Mouse (Mus musculus) MEL-GATA-1-ER (cell line): ENCODE data around the gene Ncoa1.
"Not testable (repeated sequence)": the region's sequence is repeated elsewhere in the genome, so short reads cannot be mapped to it uniquely, and the experiment has no call there.

Source experiments
- DNase-seq: peaks from one replicate; pipeline ENCODE4 v3.0.0-alpha.2; 2012; ENCODE audit warnings: low read depth; ENCODE audit errors: extremely low read depth

Gene Ncoa1

DNA sequence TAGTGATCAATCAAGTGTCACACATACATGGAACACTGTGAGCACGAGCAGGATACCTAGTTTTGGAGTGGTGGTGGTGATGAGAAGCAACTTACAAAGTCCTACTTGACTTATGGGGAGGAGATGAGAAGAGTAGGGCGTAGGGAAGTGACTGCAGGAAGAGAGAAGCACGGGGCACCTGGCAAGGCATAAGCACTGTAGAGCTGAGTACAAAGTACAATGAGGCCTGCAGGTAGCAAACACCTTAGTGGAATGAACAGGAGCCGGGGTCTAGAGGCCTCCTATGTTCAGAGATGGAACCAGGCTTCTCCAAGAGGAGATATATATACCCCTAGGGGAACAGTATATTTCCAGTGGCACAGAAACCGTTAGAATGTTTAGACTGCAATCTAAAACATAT, 153.4 kb downstream of the Ncoa1 start:
- no peak for DNase-seq

DNA sequence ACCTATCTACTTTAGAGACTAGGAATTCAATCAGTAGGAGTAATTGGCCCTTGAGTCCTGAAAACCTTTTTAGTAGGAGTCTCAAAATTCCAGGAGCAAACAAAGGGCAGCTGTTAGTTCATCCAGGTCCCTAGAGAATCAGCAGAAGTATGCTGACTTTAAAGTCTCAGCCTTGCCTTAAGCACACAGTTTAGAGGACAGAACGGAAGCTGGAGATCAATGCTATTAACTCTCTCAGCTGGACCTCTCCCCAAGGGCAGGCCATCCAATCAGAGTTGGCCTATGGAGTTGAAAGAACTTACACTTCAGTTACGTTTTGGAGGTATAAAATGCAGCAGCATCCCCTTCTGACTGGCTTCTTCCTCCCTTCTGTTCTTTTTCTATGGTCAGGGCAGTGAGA, 154.8 kb downstream of the Ncoa1 start:
- no peak for DNase-seq

DNA sequence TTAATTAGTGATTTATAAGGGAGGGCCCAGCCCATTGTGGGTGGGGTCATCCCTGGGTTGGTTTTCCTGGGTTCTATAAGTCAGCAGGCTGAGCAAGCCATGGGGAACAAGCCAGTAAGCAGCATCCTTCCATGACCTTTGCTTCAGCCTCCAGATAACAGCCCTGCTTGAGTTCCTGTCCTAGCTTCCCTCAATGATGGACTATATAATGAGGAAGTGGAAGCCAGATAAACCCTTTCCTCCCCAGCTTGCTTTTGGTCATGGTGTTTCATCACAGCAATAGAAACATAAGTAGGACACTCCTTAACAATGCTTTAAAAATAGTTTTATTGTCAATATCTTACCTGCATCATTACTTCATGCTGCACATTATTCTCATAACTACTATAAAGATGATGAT, 163.2 kb downstream of the Ncoa1 start:
- DNase-seq, result peak; percentile 33

DNA sequence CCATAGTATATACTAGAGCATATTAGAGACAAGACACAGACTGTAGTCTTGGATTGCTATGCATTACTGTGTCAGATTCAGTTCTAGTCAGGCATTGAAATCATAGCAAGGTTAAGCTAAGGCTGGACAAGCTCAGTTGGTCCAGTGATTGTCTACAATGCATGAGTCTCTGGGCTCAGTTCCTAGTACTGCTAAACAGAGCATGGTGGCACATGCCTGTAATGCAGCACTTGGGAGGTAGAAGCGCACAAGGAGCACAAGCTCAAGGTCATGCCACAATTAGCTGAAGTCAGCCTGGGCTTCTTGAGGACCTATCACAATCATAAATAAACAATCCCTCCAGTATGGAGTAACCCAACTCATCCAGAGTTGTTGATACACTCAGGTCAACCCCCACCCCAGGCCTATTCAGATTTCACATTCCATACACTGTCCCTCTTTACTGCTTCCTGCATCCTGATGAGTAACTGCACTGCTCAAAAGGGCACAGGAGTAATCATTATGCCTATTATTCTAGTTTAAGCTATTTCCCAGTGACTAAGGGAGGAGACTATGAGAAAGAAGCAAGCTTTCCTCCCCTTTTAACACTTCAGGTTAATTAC, 170.2 kb downstream of the Ncoa1 start:
- no peak for DNase-seq

DNA sequence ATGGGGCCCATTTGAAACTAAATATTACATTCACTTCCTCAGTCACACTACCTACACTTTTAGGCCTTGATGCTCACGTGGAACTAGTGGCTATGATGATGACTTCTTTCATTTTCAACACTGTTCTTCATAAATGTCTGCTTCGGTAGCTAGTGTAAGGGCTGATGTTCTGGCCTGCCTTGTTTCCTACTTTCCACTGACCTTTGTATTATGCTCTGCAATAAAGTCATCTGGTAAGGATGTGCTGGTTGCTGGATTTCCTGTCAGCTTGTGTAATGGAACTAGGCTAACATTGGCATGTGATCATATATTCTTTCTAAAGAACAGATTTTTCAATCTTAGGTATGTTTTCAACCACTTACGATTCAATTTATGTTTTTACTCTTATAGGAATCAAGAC, 177.7 kb downstream of the Ncoa1 start:
- no peak for DNase-seq

DNA sequence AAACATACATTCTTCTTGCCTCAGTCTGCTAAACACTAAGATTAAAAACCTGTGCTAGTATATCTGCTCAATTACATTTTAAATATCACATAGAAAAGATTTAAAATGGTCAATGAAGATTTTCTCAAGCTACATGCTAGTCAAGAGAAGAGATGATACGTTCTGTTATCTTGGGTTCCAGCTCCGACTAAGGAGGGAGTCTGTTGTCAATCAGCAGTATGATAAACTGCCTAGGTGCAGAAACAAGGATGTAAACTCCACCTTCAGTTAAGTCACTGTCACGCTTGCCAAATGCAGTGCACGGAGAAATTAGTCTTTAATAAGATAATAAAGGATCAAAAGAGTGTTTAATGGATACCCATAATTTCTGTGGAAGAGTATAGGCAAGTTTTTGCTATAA, 178.4 kb downstream of the Ncoa1 start:
- DNase-seq, result no peak

DNA sequence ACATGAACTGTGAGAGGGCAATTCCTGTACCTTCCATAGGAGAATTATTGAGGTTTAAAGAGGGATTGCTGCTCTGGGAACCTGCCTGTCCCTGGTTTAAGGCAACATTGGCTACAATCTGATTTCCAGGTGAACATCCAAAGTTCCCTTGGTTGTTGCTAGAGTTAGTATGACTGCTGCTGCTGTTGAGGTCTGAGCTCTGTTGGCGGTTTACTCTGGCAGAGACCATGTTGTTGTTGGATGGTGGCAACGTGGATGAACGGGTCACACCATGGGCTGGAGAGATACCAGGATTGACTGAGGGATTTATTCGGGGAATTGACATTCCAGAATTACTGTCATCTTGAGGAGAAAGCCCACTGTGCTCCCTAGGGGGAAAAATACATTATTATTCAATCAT, 181.1 kb downstream of the Ncoa1 start:
- no peak for DNase-seq

DNA sequence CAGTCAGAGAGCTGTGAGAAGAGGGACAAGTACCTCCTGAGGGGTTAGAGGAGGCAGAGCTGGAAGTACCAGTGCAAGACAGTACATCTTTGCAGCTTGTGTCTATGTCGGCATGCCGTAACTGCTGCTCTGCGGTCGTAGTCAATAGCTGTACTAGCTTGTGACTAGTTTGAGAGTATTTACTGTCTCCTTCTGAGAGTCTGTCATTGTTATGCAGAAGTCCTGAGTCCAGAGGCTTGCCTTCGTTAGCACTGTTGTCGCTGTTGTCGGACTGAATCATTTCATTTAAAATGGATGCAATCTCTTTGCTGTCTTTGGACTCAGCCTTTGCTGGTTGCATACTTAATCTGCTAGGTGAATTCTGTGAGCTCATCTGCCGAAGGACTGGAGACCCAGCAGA, 181.7 kb downstream of the Ncoa1 start:
- no peak for DNase-seq

DNA sequence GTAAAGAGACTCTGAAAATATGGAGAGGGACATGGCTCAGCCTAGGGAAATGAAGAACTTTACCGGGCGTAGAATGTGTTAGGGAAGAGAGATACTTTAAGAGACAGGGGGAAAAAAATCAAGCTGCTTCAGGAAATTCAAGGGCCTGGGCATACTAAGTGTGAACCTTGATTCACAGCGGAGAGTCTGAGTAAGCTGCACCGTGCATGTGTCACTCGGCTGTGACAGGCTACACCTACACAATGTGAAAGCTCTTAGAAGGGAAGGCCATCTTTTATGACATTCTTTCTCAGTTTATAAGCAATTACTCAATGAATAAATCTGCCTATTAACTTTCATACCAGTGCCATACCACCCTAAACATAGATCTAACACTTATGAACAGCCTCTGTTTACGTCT, 183.2 kb downstream of the Ncoa1 start:
- no peak for DNase-seq

DNA sequence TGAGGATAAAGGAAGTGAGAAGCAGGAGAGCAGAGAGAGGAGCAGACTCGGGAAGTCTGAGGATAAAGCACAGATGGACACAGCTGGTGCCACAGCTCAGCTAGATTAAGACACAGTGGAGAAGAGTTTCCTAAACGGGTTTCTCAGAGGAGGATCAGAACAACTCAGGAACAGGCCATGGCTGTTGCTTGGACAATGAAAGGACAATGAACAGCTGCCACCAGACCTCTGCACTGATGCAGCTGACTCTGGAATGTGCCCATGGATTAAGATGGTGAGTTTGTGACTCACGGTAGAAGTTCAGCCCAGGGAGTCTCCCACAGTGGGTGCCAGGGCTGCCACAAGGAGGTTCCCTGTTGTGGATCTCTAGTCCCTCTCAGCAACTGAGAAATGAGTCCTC, 191.8 kb downstream of the Ncoa1 start:
- DNase-seq, result no peak

DNA sequence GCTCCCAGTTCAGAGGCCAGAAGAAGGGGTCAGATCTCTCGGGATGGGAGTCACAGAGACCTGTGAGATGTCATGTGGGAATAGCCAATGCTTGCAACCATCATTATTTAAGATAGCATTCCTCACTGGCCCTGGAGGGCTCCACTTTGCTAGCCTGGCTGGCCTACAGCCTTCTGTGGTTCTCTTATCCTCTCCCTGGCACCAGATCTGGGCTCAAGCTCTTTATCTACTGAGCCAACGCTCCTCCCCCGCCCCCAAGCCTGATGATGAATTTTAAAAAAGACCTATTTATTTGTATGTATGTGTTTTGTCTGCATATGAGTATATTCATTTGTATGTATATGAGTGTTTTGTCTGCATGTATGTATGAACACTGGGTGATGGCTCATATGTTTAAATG, 197.1 kb downstream of the Ncoa1 start:
- DNase-seq, result peak; percentile 8

DNA sequence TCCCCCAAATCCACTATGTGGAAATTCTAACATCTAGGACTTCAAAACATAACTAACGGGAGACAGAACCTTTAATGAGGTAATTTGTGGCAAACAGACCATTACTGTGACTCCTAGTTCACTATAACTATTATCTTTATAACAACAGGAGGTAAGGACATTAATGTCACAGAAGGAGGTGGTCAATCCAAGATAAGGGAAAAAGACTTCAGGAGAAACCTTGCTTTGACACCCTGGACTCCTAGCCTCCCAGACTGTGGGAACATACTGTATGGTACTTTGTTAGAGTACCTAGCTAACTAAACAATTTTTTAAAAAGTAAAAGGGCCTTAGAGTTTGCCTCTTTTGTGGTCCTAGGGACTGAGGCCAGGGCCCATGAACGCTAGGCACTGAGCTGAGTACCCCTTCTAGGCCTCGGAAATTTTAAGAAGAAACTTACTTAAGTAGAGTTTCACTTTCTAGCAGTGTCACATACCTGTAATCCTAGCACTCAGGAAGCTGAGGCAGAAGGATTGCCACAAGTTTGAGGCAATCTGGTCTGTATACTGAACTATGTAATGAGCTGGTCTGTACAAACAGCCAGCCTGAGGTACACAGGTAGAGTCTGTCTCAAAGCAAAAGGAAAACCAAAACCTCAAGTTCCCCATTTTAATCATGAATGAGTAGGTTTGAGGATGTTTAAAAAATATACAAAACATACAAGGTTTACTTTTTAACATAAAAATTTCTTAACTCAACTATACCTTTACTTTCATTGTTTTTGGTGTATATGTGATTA, 197.8 kb downstream of the Ncoa1 start:
- peak; percentile 22 for DNase-seq

DNA sequence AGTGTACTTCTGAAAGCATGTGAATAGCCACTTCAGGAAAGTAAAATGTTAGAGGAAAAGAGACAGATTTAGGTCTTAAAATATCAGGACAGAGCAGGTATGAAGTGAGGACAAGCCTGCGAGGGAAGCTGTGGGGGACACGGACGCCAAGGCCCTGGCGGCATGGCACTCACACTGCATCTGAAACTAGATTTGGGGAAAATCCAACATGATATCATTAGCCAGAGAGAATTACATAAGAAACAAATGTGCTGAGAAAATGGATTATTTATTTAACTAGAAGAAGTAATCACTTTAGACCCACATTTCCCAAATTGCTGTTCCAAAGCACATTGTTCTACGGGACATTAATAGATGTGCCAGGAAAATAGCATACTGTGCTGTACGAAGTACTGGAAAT, 205.9 kb downstream of the Ncoa1 start:
- DNase-seq, result no peak

DNA sequence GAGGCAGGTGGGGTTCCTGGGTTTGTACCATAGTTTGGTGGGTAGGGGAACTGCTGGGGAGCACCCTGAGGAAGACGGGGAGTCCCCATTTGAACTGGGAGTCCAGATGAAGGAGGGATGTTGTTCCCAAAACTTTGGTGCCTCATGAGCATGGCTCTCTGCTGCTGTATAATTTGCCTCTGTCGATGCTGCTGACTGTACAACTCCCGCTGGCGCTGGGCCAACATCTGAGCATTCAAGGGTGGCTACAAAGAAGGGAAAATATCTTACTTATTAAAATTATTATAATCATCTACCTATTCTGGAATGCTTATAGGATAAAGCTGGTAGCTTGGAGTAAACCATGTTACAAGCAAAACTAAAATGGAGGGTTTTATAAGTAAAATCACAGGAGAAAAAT, 209.2 kb downstream of the Ncoa1 start:
- DNase-seq, result no peak

DNA sequence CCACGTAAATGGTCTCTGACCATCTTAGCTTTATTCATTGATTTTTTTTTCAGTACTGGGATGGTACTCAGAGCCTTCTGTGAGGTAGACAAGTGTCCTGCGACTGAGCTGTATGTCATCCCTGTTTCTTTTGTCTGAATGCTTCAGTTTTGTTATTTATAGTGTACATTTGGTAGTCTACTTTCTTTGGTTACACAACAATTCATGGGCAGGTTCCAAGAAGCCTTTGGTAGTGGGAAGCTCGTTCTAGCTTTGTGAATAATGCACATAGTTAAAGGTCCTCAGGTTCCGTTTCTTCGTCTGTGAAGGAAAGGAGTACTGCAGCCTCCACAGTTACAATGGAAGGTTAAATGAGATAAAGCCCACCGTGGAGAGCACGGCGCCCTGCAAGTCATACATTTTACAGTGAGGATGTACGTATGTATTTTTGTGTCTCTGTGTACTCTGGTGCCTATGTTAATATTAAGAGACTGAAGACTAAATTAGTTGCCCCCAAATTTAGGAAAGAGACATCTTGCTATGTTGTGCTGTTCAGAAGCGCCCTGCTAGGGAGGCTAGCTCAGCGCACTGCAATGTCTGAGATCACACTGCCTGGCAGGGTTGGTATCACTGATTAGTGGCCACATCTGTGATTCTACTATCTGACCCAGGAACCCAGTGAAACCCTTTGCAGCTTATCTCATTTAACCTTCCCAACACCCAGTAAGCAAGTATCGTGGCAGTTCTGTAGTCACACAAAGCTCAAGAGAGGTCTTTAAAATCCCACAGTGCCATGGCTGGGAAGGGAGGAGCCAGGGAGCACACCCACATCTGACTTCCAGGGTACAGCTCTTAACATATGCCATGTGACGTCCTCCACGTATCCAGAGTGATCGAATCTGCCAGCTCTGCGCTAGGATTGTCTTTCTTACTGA, 224.0 kb downstream of the Ncoa1 start:
- no peak for DNase-seq

DNA sequence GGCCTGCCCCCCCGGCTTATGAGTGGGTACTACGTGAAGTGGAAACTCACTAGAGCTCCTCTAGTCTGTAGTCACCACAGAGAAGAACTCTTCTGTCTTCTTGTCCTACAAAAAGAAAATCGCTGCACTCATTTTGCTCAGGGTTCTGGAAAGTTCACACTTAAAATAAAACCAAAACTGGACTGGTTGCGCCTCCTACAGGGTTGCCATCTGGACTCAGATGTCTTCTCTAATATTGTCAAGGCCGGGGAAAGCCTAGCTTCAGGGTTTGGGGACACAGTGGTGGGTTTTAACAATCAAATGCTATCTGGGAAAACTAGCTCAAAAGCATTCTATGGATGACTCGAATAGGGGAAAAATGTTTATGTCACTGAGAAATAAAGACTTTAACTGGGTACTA, 227.2 kb downstream of the Ncoa1 start:
- no peak for DNase-seq

DNA sequence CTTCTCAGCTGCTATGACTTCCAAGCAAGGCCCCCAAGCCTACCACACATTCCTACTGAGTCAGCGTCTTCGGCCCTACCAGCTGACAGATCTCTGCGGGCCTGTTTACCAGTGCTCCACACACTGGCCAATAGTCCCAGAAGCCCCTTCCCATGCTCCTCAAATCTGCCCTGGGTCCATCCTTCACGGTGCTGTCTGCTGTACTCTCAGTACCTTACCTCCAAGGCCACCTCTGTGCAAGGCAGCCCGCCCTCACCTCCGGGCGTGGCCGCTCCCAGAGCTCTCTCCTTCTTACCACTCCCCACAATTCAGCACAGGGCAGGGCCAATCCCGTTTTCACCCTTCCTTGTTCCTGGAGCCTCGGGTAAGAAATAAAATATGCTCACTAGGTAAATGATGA, 231.2 kb downstream of the Ncoa1 start:
- DNase-seq, result no peak

DNA sequence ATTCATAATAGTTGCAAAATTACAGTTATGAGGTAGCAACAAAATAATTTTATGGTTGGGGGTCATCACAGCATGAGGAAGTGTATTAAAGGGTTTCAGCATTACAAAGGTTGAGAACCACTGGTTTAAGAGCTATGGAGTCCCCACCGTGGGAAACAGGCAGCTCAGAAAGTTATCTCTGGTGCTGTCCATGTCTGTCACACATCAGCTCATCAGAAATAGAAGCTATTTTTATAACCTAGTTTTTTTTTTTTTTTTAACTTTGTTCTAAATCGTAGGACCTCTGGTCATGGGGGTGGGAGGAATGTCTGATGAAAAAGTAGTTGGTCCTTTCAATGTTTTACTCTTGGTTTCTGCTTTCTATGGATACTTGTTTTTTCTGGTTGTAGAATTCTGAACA, 233.2 kb downstream of the Ncoa1 start:
- DNase-seq, result no peak

DNA sequence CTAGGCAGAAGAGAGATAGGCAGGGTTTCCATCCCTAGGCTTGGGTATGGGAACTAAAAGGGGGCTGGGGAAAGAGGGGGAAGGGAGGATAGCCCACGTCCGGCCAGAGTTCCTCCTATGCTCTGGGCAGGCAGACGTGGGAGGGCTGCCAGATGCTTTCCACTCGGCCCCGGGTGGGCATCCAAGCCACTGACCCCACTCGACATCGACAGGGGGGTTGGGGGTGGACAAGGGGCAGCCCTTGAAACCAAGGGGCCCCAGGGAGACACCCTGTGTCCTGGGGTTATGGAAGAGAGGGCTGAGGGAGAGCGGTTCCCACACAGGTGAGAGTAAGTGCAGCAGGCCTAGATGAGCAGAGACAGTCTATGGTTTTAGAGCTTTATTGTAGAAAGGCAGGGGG, 236.7 kb downstream of the Ncoa1 start:
- not testable (repeated sequence) for DNase-seq

DNA sequence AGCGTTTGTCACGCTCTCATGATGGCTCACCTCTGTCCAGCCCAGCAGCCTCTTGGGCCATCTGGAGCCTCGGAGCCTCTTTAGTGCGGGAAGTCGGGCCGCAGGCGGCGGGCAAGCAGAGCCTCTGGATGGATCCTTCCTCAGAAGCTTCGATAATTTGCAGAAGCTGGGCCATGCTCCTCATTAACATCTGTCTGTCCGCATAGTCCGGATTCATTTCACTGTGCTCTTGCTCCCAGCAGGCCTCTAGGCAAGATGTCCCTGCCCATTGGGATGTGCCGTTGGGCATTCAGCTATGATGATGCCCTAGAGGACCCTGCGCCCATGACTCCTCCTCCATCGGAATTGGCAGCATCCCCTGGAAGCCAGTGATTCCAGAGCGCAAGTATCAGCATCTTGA, 239.5 kb downstream of the Ncoa1 start:
- DNase-seq, result no peak

DNA sequence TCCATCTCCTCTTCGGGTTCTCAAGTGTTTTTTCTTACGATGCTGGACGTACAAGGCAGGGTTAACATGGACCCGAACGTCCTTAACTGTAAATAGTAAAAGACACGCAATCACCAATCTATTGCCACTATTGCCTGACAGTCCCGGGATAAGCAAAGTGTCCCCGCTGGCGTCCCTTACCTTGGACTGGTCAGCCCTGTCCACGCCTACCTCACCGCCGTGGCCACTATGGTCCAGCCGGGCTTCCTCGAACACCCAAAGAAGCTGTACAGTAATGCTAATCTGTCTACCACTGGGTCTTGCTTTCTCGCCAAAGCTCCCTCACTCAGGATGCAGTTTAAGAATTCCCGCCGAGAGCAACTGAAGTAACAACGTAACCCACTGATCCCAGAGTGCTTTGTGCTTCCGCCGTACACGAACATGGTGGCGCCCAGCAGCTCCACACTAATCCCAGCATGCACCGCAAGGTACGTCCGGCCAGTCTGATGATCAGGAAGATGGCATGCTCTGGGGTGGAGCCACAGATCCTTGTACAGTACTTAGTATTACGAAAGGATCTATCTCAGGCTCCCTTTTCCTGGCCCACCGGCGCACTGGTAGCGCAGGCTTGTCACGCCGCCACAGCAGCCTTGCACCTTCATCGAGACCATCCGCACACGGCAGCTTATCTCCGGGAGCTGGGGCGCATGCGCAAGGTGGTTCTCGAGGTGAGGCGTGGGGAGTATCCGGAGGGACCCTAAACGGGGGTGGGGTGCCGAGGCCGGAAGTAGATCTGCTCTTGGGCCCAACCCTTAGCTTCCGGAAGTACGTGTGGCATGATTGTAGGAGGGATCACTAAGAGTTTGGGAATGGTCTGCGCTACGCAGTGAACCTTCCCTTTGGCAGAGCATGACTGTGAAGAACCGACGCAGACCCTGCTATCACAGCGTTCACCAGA, 243.1 kb downstream of the Ncoa1 start, which contains the start of the genes Ptrhd1 and Cenpo:
TSS of gene Ptrhd1 (plus strand) at position 456 of the 937 bp plus-strand sequence.
TSS of gene Cenpo (minus strand) at position 723 of the 937 bp plus-strand sequence.
- peak; percentile 95 for DNase-seq
